Mouse (Mus musculus) splenic B cell, adult 2 months (primary cell): ENCODE measurements around the gene Zfp366.

Experiments used
- DNase-seq: peaks from one replicate; pipeline ENCODE4 v3.0.0-alpha.2; 2011; ENCODE audit warnings: low read depth, low spot score
- H3K27me3 ChIP-seq: 2 replicates; pipeline ENCODE4 v1.6.1; 2012; ENCODE audit warnings: mild to moderate bottlenecking, low read length, moderate library complexity, mixed read lengths; ENCODE audit not compliant: control insufficient read depth, poor library complexity, insufficient read depth, severe bottlenecking
- H3K36me3 ChIP-seq: 2 replicates; pipeline ENCODE4 v1.6.1; 2012; ENCODE audit warnings: mild to moderate bottlenecking, low read length, moderate library complexity, mixed read lengths; ENCODE audit not compliant: control insufficient read depth, poor library complexity, insufficient read depth, severe bottlenecking

Gene Zfp366

DNA sequence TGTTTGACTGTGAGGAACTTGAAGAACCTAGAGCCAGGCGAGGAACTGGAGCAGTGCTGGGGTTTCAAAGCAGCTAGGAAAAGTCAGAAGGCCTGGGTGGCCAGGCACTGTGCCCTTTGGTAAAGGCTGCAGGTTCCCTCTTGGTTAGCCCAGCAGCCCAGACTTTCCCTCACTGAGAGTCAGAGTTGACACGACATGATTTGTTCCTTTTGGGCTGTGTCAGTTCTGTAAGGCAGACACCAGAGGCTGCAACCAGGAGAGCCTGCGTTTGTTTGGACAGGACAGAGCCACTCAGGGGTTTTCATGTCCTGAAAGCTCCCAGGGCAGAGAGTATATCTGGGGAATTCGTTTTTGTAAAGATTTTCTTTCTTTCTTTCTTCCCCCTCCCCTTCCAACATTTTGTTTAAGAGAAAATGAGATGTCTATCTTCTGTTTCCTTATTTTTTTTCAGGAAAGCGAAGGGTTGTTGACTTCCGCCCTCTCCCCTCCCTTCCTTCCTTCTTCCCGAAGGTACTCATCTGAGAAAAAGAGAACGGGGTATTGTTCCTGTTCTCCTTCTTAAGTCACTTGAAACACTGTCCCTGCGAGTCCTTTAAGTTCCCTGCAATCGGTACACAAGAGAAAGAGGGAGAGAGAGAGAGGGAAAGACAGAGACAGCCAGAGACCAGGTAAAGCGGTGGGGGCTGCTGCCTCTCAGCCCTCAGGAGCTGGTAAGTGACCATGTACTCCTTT, at the start of gene Zfp366:
TSS of gene Zfp366 (plus strand) at position 669 of the 732 bp plus-strand sequence.
- DNase-seq, result no peak
- H3K27me3 ChIP-seq, result no peaks in the 10 kb centered on the region

DNA sequence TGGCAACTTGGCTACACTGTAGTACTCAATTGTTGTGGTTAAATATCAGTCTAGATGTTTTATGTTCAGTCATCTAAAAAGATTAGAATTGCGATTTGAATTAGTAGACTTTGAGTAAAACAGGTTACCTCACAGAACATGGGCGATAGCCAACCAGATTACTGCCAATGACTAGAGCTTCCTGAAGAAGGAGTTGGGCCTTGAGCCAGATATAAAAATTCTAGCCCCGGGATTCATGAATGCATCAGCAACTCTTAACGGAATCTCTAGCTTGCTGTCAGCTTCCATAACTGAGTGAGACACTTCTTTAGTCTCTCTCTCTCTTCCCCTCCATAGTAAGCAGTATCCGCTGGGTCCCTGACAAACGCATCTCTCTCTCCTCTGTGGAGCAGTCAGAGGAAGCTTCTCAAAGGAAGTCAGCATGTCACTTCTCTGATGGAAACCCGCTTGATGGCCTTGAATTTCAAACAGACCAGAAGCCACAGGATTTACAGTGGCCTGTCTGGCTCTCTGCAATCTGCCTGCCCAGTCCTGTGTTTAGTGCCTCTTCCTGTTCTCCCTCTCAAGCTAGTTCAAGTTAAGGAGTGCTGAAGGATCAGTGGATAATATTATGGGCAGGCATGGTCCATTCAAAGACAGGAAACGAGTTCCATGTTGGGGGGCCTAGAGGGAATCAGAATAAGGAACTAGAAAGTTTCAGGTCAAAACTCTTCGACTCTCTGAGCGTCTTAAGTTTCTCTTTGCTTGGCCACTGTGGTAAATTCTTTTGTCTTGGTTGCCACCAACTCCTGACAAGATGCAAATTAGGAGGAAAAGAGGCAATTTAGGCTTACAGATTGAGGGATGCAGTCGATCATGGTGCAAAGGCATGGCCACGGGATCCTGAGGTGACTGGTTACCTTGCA, 46.0 kb upstream of the Zfp366 start:
- H3K27me3 ChIP-seq, result no peaks in the 10 kb centered on the region
- no peaks in the 10 kb centered on the region for H3K36me3 ChIP-seq
- no peak for DNase-seq

More for the DNA sequence above, at the start of gene Zfp366:
- no peaks in the 10 kb centered on the region for H3K36me3 ChIP-seq

DNA sequence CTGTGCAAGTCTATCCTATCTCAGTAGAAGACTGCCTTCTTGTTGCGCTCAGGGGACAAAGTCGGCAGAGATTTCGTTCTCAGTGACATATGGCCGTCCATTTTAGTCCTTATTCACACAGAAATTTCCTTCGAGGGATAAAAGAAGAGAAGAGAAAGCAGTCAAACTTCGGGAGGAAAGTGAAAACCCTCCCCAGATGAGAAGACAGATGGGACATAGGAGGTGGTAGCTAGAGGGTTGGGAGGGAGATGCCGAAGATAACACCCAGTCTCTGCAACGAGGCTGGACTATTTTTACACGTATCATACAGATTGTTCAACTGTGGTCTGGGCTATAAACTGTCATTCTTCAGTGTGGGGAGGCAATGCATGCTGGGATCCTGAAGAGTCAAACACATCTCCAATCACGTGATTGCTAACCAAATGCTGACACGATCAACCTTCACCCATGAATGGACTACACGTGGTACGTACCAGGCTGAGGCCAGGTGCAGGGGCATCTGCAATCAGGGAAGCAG, 38.2 kb upstream of the Zfp366 start:
- Histone ChIP-seq H3K36me3 (no peaks in the 10 kb centered on the region), H3K27me3 (no peaks in the 10 kb centered on the region)
- peak; percentile 18 for DNase-seq

DNA sequence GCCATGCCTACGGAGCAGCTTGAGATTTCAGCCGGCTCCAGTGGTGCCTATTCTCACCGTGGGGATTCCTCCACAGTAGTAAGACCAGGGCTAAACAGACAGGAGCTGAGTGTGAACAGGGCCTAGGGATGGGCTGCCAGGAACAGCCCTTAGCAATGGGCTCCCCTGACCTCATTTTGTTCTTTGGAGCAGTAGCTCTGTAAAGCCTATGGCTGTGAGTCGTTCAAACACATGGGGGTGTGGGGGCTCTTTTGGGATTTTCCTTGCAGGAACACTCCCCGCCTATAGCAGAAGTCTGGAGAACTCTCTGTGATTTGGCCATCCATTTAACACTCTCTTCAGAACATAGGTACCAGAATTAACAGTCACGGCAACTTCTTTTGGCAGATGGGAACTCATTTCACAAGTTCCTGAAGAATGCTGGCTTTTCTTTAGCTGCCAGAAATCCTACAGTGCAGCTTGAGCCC, 36.9 kb upstream of the Zfp366 start:
- no peak for DNase-seq
- H3K36me3 ChIP-seq, result no peaks in the 10 kb centered on the region
- no peaks in the 10 kb centered on the region for H3K27me3 ChIP-seq

DNA sequence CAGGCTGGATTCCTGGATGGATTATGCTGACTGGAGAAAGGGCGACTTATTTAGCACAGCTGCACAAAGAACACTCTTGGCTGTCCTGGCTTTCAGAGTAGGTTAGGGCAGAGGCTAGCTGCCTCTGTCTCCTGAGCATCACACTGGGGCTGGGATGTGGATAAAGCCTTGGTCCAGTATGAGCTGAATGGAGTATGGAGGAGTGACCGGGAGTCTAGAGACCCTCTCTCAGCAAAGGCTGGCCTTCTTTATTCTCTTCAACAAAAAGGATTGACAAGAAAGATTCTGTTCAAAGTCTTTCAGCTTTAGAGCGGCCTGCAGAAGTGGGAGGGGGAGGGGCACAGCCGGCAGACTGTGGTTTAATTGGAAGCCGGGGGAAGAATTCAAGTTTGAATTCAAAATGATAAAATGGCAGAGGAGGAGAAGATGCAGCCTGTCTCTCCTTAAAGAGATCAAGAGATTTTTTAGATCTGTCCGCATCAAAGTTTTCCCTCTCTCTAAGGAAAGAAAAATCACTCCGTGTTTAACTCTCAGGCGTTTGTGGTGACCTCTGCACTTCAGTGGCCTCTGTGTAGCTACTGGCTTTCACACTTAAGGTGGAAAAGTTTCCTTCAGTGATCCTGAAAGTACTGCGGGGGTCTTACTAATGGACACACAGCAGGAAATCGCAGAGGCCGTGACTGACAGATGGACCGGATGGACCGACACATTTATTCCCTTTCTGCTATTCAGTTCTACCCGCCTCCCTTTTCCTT, 34.9 kb upstream of the Zfp366 start:
- no peaks in the 10 kb centered on the region for H3K27me3 ChIP-seq
- H3K36me3 ChIP-seq, result no peaks in the 10 kb centered on the region
- DNase-seq, result no peak

DNA sequence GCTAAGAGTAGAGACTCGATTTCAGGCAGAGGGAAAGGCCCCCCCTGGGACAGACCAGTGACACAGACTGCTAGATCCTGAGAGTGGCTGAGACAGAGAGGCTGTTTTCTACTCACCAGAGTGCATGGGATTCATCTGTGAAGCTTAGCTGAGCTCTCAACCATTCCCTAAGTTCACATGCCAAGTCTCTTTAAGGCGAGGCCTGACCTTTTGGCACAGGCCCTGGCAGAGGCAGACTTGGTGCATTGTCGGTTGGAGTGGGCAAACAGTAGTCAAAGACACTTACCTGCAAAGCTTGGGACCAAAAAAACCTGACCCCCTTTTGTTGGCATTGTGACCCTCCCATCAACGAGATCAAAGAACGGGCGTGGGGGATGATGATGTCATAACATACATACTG, 34.0 kb upstream of the Zfp366 start:
- no peaks in the 10 kb centered on the region for H3K27me3 ChIP-seq
- no peaks in the 10 kb centered on the region for H3K36me3 ChIP-seq
- no peak for DNase-seq

DNA sequence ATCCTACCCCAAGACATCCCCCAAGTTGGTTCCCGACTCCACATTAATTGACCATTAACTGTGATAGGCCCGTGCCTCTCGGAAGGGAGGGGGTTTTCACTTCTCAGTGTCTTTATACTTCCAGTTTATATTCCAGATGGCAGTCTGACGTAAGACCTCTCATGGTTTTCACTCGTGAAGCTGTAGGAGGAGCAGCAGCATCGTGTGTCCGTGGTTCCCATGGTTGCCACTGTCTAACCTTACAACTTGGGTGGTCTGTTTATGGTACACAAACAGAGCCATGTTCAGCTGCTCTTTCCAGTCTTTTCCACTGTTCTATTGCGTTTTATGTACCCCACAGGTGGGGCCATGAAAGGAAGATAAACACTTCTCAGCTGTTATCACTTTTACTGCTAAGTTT, 33.5 kb upstream of the Zfp366 start:
- no peaks in the 10 kb centered on the region for H3K36me3 ChIP-seq
- H3K27me3 ChIP-seq, result no peaks in the 10 kb centered on the region
- DNase-seq, result no peak

DNA sequence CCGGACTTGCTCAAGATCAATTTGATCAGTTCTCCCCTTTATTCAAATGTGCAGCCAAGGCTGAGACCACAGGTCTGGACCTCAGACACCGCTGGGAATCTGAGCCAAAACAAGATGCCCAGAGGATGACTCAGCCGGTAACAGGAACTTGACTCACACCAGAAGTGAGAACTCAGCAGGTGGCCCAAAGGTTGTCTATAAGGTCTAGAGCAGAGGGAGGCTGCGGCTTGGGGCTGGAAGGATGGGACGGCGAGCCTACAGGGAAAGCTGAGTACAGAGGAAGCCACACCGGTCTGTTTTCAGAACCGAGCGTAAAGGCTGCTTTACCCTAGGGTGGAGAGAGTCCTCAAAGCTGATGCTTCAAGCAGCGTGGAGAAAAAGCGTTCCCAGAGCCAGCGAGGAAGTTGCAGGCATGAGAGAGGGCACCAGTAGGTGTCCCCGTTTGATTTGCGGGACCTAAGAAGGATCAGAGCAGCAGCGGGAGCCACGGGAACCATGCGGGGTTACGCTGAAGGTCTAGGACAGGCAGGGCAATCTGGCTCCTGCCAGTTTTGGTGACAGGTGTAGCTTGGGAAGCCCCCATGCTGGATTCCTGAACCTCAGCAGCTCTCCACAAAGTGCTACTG, 32.2 kb upstream of the Zfp366 start:
- H3K27me3 ChIP-seq, result no peaks in the 10 kb centered on the region
- H3K36me3 ChIP-seq, result no peaks in the 10 kb centered on the region

DNA sequence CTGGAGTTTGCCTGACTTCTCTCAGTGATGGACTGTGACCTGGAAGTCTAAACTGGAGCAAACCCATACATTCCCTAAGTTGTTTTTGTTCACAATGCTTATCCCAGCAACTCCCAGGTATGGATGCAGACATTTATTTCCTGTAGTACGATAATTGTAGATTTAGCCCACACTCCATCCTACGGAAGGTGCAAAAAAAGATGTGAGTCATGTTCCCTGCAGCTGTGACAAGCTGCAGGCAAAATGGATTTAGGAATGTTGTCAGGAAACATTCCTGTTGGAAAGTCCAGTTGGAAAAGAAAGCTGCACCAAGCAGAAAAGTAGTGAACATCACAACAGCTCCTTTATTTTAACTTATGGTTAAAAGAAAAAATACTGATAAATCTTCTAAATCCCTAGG, 26.9 kb upstream of the Zfp366 start:
- DNase-seq, result no peak
- no peaks in the 10 kb centered on the region for H3K36me3 ChIP-seq

More for the DNA sequence above, 32.2 kb upstream of the Zfp366 start:
- DNase-seq, result no peak

DNA sequence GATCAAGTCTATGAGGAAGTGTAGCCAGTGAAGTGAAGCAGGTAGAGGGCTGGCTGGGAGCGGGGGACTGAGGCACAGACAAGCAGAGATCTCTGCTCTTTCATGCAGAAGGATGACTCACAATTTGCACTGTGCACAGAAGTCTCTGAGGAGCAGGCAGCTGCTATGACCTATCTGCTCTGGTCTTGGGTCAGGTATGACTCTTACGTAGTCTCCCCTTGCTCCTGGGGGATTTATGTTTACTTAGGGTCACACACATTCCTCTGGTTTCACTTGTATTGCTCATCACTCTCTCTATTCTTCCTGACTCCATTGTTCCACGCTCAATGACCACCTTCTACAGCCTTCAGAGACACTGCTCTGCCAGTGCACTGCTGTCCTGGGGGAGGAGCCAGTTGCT, 25.9 kb upstream of the Zfp366 start:
- H3K27me3 ChIP-seq, result no peaks in the 10 kb centered on the region
- H3K36me3 ChIP-seq, result no peaks in the 10 kb centered on the region
- no peak for DNase-seq

More for the DNA sequence above, 26.9 kb upstream of the Zfp366 start:
- no peaks in the 10 kb centered on the region for H3K27me3 ChIP-seq

DNA sequence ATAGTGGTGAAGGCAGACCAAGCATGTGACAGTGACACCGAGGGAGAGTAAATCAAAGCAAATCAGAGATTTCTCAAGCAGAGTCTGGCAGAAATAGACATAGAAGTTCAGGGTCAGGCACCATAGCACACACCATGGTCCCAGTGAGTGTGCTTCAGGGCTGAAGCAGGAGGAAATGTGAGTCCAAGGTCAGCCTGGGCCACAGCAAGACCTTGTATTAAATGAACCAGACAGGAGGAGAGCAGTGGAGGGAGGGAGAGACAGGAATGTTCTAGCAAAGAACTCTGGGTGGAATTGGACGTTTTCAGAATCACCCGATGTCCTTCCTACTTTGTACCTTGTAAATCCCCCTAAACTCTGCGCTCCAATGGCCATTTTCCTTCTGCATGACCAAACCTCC, 21.6 kb upstream of the Zfp366 start:
- Histone ChIP-seq H3K36me3 (no peaks in the 10 kb centered on the region), H3K27me3 (no peaks in the 10 kb centered on the region)
- no peak for DNase-seq

DNA sequence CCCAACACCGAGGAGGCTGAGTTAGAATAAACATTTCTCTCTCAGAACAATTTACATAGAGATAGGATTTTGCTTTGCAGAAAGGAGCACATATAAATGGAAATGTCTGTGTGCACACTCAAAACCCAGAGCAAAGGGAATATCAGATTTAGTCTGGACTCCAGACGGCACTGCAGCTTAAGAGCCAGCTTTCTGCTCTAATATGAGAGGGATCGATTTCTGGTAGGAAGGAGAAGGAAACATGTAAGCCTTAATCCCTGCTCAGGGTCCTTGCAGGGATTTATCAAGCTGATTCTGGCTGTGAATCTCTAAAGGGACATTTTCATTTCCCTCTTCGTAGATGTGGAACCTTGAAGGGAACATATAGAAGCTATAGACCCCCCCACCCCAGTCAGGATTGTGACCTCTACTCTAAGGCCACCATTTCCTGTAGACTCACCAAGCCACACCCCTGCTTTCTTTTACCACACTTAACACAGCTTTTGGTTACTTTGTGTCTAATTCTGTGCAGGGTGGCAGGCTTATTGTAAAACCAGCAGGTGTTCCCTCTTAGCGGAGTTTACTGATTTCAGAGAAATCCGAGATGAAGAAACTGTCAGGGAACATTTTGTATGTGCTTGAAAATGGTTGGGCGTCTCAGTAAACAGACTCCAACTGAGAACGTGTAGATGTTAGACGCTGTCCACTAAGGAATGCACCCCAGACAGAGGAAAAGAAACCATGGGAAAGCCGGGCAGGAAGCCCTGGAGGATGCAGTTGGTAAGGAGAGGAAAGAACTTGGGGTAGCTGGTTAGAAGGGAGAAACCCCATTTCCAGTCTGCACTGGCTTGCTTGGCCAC, 20.9 kb upstream of the Zfp366 start:
- Histone ChIP-seq H3K27me3 (no peaks in the 10 kb centered on the region), H3K36me3 (no peaks in the 10 kb centered on the region)
- DNase-seq, result no peak

DNA sequence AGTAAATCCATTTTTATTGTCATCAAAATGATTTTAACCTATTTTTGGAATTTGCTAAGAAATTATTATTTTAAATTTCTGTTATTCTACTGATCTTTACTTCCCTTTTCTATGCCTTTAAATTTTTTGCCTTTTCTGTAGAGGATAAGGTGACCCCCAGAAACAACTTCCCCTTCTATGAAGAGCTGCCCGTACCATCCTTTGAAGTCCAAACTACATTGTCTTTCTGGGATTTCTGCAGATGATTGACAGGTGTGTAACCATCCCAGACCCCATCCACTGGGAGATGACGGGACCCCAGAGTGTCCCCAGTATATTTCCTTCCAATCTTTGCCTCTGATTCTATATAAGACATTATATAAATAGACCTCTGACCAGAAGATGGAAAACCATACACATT, 20.3 kb upstream of the Zfp366 start:
- no peak for DNase-seq

More for the DNA sequence above, 20.3 kb upstream of the Zfp366 start:
- H3K36me3 ChIP-seq, result no peaks in the 10 kb centered on the region
- no peaks in the 10 kb centered on the region for H3K27me3 ChIP-seq
